Mouse (Mus musculus) right cerebral cortex, postnatal 4 days (tissue): ENCODE results near the gene Setd1a.
"Not testable (repeated sequence)": the region's sequence is repeated elsewhere in the genome, so short reads cannot be mapped to it uniquely, and the experiment has no call there.

ENCODE experiments used
- DNase-seq: peaks from one replicate; pipeline ENCODE4 v3.0.0-alpha.2; 2022

Gene Setd1a

GRCm38 (mm10) chr7:127766851-127767609, 9.4 kb upstream of the Setd1a start:
- DNase-seq = no peak

GRCm38 (mm10) chr7:127767671-127768345, 8.7 kb upstream of the Setd1a start:
- no peak for DNase-seq

DNA sequence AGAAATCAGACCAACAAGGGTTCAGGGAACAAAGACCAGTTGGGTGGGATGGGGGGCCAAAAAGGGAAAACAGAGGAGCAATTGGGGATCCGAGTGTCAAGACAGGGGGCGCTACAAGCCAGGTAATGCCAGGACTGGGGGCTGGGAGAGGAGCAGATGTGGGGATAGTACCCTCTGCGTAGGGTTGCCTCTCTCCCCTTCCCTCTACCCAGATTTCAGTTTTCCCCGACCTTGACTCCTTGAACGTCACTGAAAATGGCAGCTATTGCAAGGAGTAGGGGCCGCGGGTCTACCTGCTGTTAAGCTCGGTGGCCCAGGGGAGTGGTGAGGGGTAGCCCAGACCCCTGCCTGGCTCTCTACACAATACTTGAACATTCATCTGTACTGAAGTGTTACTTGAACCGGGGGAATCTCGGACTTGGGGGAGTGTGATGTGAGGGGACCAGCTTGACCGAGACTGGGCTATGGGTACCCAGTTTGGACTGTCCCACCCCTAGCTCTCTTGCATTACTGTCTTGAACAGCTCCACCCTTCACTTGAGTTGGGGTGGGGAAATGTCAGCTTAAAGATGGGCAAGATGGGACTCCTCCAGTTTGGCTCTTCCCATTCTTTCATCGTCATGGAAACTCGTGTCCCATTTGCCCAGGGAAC, 8.0 kb upstream of the Setd1a start:
- DNase-seq = peak; percentile 31

DNA sequence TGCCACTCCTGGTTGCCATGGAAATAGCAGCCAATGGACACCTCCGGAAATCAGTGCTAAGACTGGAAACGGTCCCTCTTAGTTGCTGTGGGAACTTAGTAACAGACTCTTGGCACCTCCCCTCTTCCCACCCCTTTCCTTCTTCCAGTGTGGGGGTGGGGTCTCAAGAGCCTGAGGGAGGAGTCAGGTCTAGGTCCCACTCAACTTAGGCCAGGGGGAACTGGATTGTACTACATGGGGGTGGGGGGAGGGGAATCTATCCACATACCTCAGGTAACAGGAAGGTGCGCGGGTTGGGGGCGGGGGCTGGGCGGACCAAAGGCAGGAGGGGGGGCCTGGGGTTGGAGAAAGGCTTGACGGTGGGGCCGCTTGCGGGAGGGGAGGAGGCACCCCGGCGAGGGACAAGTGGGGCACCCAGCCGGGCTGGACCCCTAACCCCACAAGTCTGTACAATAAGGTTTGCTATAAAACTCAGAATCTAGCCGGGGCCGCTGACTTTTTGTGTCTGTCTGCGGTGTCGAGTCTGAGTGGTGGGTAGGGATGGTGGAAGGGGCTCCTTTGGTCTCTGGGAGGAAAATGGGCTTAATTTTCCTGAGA, 7.4 kb upstream of the Setd1a start:
- DNase-seq = peak; percentile 92

GRCm38 (mm10) chr7:127769651-127770038, 6.8 kb upstream of the Setd1a start, which contains the start of gene Orai3:
Orai3 (plus strand) TSS chr7:127769815.
- DNase-seq = peak; percentile 78

DNA sequence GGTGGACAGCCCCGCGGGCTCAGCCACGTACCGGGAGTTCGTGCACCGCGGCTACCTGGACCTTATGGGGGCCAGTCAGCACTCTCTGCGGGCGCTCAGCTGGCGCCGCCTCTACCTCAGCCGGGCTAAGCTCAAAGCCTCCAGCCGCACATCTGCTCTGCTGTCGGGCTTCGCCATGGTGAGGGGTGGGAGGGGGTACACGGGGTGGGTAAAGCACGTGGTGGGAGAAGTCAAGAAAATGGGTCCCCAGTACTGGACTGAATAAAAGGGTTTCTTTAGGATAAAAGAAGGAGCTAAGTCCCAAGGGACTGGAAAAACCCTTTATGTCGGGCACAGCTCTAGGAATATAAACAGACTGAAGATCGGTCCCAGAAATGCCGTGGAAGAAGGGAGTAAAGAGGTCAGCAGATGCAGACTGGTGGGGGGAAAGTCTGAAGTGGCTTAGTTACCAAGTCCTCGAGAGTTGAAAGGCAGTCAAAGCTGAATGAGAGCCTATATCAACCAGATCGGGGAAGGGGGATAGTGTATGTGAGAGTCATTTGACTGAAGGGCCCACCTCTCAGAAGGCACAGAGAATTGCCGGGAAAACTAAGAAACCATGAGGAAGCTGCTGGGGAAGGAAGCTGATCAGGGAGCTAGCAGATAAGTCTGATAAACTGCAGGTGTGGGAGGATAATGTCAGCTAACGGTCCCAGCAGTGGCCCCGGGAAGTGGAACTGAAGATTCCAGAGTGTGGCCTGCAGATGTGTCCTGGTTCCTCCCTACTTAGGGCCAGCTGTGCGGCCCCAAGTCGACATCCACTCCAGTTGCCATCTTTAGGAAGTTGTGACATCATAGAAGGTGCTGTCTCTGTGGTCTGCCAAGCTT, 6.2 kb upstream of the Setd1a start:
- DNase-seq = no peak

GRCm38 (mm10) chr7:127771262-127771661, 5.2 kb upstream of the Setd1a start:
- no peak for DNase-seq

- DNase-seq = no peak
Observed at GRCm38 (mm10) chr7:127772080-127772479, 4.4 kb upstream of the Setd1a start.

DNA sequence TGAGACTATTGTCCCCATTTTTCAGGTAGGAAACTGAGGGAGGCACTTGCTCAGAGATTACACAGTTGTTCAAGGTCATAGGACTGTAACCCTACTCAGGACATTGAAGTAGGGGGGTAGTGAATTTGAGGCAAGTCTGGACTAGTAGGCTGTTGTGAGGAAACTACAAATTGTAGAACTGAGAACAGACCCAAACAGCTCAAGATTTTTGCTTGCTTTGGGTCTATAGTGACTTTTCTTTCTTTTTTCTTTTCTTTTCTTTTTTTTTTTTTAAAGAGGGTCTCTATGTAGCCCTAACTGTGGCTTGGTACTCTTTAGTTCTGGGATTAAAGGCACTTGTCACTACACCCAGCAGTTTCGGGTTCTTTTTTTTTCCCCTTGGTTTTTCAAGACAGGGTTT, 3.9 kb upstream of the Setd1a start:
- no peak for DNase-seq

GRCm38 (mm10) chr7:127773664-127774384, 2.6 kb upstream of the Setd1a start:
- DNase-seq = peak; percentile 70

- not testable (repeated sequence) for DNase-seq
Observed at GRCm38 (mm10) chr7:127775837-127776236, 633 bp upstream of the Setd1a start.

DNA sequence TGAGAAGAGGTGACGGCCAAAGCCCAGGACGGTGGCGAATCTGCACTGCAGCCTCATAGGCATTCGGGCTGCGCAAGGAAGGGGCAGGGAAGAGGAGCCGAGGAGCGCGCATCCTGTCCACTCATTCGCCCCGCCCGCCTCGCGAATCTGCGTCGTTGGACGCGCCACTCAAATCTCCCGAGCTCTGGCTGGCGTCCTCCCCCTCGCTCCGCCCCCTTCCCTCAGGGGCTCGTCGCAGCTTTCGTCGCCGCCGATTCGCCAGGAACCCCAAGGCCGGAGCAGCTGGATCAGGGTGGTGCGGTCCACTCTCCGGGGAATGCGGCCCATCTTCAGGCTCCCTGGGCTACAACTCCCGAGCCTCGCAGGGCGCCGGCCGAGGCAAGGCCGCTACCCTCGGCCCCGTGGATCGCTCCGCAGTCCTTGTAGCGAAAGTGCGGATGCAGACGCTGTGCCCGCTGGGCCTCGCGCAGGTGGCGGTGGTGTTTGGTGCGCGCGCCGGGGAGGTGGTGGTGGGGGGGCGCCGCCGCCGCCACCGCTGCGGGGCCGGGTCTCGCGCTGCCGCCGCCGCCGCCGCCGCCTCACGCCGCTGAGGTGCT, 506 bp downstream of the Setd1a start:
- peak; percentile 95 for DNase-seq

DNA sequence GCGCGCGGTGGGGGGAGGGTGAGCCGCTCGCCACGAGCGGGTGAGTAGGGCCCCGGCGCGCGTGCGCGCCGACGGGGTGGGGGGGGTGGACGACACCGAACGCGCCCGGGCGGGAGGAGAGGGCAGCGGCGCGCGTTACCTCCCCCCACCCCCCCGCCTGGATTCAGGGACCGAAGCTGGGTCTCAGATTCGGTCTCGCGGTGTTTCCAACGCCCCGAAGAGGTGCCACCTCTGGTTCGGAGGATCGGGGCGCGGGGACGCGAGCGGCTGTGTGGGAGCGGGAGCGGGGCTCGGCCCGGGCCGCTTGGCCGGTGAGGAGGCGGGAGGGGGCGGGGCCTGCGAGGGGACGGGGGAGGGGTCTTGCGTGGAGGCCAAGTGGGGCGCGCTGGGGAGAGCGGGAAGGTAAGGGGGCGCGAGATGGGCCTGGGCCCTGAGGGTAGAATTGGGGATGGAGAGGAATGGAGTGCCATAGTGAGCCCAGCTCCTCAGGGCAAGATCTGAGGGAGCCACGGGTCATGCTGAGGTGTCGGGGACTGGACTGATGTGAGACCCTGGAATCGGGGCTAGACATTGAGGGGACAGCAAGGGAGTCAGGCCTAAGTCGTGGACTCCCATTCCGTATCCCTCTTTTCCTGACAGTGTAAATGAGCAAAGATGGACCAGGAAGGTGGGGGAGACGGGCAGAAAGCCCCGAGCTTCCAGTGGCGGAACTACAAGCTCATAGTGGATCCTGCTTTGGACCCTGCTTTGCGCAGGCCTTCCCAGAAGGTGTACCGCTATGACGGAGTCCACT, 1.2 kb downstream of the Setd1a start:
- no peak for DNase-seq

- no peak for DNase-seq
Observed at GRCm38 (mm10) chr7:127778350-127778749, 1.9 kb downstream of the Setd1a start.

DNA sequence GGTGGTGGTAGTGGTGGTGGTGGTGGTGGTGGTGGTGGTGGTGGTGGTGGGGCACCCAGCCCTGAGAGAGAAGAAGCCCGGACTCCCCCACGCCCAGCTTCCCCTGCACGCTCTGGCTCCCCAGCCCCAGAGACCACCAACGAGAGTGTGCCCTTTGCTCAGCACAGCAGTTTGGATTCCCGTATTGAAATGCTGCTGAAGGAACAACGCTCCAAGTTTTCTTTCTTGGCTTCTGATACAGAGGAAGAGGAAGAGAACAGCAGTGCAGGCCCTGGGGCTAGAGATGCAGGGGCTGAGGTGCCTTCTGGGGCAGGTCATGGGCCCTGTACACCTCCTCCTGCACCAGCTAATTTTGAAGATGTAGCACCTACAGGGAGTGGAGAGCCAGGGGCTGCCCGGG, 8.8 kb downstream of the Setd1a start, which contains the start of gene Gm49388:
Gene Gm49388, plus strand, starts transcription at position 301 of the 400 bp plus-strand sequence.
- no peak for DNase-seq

- no peak for DNase-seq
Observed at GRCm38 (mm10) chr7:127797076-127797845, 20.8 kb downstream of the Setd1a start.

DNA sequence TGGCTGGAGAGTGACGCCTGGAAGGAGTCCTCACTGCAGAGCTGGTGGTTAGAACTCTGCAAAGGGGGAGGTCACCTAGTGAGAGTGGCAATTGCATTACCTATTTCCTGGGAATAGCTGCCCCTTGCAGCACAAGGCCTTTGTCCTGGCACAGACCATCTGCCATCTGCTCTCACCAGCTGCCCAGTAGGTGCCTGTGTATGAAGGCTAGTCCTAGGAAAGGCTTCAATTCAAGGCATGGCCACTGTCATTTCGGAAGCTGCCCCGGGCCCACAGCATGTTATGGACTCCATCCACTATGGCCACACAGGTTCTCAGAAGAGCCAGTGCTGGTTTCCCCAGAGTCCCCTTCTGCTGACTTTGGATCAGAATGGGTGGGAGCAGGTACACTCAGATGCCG, 22.1 kb downstream of the Setd1a start:
- DNase-seq = no peak

DNA sequence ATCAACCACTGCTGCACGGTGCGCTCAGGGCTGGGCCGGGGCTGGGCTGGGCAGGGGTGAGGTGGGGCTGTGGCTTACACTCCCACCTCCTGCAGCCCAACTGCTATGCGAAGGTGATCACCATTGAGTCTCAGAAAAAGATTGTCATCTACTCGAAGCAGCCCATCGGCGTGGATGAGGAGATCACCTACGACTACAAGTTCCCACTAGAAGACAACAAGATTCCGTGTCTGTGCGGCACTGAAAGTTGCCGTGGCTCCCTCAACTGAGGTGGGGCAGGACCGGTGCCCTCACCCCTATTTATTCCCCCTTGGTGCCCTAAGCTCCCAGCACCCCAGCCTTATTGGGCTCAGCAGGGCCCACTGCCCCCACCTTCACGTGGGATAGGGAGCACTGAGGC, 22.7 kb downstream of the Setd1a start:
- DNase-seq = no peak

- DNase-seq = no peak
Observed at GRCm38 (mm10) chr7:127799738-127800137, 23.3 kb downstream of the Setd1a start.
